Mouse (Mus musculus) lung, postnatal 0 days (tissue): Measurements from ENCODE around the gene Skil.

Experiments used
- CTCF ChIP-seq: IDR thresholded peaks from 2 replicates; pipeline ENCODE4 v1.5.1; 2016; ENCODE audit warnings: antibody characterized with exemption, mild to moderate bottlenecking
- EP300 ChIP-seq: IDR thresholded peaks from 2 replicates; pipeline ENCODE4 v1.6.1; 2016; ENCODE audit warnings: antibody characterized with exemption, mild to moderate bottlenecking, control low read depth

- TF ChIP-seq CTCF (no peak), EP300 (no peak)
These were observed 17.7 kb upstream of the Skil start for GRCm38 (mm10) chr3:31077068-31077703.
